Mouse (Mus musculus): Measurements from ENCODE around the gene Dact1. TPM values are rescaled to one million over a fixed set of nuclear protein-coding genes. Genes with fewer than 3 reads are reported as not detected.

The Dact1 gene
- polyA plus RNA-seq, 1 experiment = 4.0 TPM

GRCm38 (mm10) chr12:71337896-71338463 is 28.3 kb downstream of the Dact1 start:
- DNase-seq = no peak
- WGBS = 81% methylated on average over 6 of the region's 6 CpGs
- Histone ChIP-seq H3K36me3 (ENCODE audit: control insufficient read depth, insufficient read depth, low read length) (no peaks in the 10 kb centered on the region), H3K4me1 (ENCODE audit: control insufficient read depth, insufficient read depth, low read length) (no peaks in the 10 kb centered on the region), H3K27ac (ENCODE audit: insufficient read depth, low read depth, low read length) (no peak overlapping the region), H3K4me3 (ENCODE audit: insufficient read depth, low read depth, low read length) (no peak overlapping the region), H3K27me3 (replicated peaks; ENCODE audit: control insufficient read depth, insufficient read depth, low read length) (no peaks in the 10 kb centered on the region)
- TF ChIP-seq POLR2A (IDR thresholded peaks at IDR 0.05; ENCODE audit: low read depth, low read length) (no peak), CTCF (conservative IDR thresholded peaks at IDR 0.05; ENCODE audit: insufficient read depth, insufficient read length, low read depth, low read length) (no peak)

DNA sequence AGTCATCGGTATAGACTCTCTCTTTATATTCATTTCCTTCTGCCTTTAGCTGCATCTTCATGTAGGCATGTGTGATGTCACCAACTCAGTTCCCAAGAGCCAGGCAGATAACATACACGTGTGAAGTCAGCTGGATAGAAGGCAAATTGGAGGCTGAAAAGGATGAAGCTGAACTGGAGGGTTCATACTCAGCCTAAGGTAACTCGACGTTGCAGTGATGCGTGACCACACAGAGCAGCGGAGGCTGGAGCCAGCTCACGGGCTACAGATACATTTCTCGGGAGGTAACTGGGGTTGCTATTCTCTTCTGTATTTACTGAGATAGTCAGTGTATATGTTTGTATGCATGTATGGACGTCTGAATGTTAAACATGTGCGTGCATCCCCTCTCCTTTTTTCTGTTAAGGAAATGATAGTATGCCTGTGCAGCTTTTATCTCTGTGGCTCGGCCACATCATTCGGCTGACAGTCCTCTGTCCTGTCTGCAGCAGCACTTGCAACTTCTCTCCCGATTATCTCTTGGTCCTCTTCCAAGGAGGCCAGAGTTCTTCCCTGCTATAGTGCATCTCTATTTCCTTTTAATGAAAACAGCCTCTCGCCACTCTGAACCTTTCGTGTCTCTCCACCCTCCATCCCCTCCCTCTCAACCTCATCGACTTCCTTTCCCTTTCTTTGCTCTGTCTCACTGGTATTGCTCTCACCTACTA is 29.6 kb downstream of the Dact1 start:
- H3K4me1 ChIP-seq (ENCODE audit: control insufficient read depth, insufficient read depth, low read length) = no peaks in the 10 kb centered on the region
- H3K27me3 ChIP-seq (replicated peaks; ENCODE audit: control insufficient read depth, insufficient read depth, low read length) = no peaks in the 10 kb centered on the region
- no peaks in the 10 kb centered on the region for H3K36me3 ChIP-seq (ENCODE audit: control insufficient read depth, insufficient read depth, low read length)
- H3K4me3 ChIP-seq (ENCODE audit: insufficient read depth, low read depth, low read length) = no peak overlapping the region
- H3K27ac ChIP-seq (ENCODE audit: insufficient read depth, low read depth, low read length) = no peak overlapping the region
- no peak for TF ChIP-seq POLR2A (IDR thresholded peaks at IDR 0.05; ENCODE audit: low read depth, low read length)
- 47% methylated on average over 16 of the region's 16 CpGs for WGBS
- DNase-seq = no peak

GRCm38 (mm10) chr12:71342397-71342796 is 32.7 kb downstream of the Dact1 start:
- TF ChIP-seq CTCF (conservative IDR thresholded peaks at IDR 0.05; ENCODE audit: insufficient read depth, insufficient read length, low read depth, low read length) (no peak), POLR2A (IDR thresholded peaks at IDR 0.05; ENCODE audit: low read depth, low read length) (no peak)
- no peaks in the 10 kb centered on the region for H3K36me3 ChIP-seq (ENCODE audit: control insufficient read depth, insufficient read depth, low read length)
- no peak overlapping the region for H3K4me3 ChIP-seq (ENCODE audit: insufficient read depth, low read depth, low read length)
- H3K27ac ChIP-seq (ENCODE audit: insufficient read depth, low read depth, low read length) = no peak overlapping the region
- peak; percentile 63 for DNase-seq
- peaks cover 6% of the 10 kb centered on the region for H3K4me1 ChIP-seq (ENCODE audit: control insufficient read depth, insufficient read depth, low read length)
- H3K27me3 ChIP-seq (replicated peaks; ENCODE audit: control insufficient read depth, insufficient read depth, low read length) = no peaks in the 10 kb centered on the region
- WGBS = 49% methylated on average over 13 of the region's 13 CpGs

- Histone ChIP-seq H3K36me3 (ENCODE audit: control insufficient read depth, insufficient read depth, low read length) (no peaks in the 10 kb centered on the region), H3K4me3 (ENCODE audit: insufficient read depth, low read depth, low read length) (no peak overlapping the region), H3K27ac (ENCODE audit: insufficient read depth, low read depth, low read length) (peak overlapping the region; percentile 75), H3K4me1 (ENCODE audit: control insufficient read depth, insufficient read depth, low read length) (peaks cover 6% of the 10 kb centered on the region), H3K27me3 (replicated peaks; ENCODE audit: control insufficient read depth, insufficient read depth, low read length) (no peaks in the 10 kb centered on the region)
- TF ChIP-seq POLR2A (IDR thresholded peaks at IDR 0.05; ENCODE audit: low read depth, low read length) = no peak
- TF ChIP-seq CTCF (conservative IDR thresholded peaks at IDR 0.05; ENCODE audit: insufficient read depth, insufficient read length, low read depth, low read length) = no peak
- WGBS = 55% methylated on average over 7 of the region's 7 CpGs
- DNase-seq = no peak
These were observed 35.8 kb downstream of the Dact1 start for GRCm38 (mm10) chr12:71345471-71345870.

DNA sequence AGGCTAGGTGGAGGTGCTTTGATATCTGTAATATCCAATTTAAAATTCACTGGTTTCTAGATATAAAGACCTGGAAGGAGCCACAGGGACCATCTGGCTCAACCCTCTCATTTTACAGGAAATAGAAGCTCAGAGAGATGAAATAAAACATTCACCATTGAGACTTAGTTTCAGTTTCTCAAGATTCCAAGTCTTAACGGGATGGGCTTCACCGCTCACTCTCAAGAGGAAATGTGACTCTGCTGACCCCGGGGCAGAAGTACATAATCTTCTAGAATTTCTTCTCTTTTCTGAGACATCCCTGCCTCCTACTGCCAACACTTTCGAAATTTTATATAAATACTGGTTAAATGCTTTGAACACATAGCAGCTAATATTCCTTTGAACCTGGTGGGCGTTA is 36.4 kb downstream of the Dact1 start:
- WGBS = 15% methylated on average over 5 of the region's 5 CpGs
- peak; percentile 51 for DNase-seq
- Histone ChIP-seq H3K36me3 (ENCODE audit: control insufficient read depth, insufficient read depth, low read length) (no peaks in the 10 kb centered on the region), H3K27me3 (replicated peaks; ENCODE audit: control insufficient read depth, insufficient read depth, low read length) (no peaks in the 10 kb centered on the region), H3K4me1 (ENCODE audit: control insufficient read depth, insufficient read depth, low read length) (peaks cover 6% of the 10 kb centered on the region), H3K27ac (ENCODE audit: insufficient read depth, low read depth, low read length) (peak overlapping the region; percentile 75), H3K4me3 (ENCODE audit: insufficient read depth, low read depth, low read length) (no peak overlapping the region)
- TF ChIP-seq POLR2A (IDR thresholded peaks at IDR 0.05; ENCODE audit: low read depth, low read length) (no peak), CTCF (conservative IDR thresholded peaks at IDR 0.05; ENCODE audit: insufficient read depth, insufficient read length, low read depth, low read length) (no peak)

GRCm38 (mm10) chr12:71348401-71348896 is 38.8 kb downstream of the Dact1 start:
- TF ChIP-seq CTCF (conservative IDR thresholded peaks at IDR 0.05; ENCODE audit: insufficient read depth, insufficient read length, low read depth, low read length) (no peak), POLR2A (IDR thresholded peaks at IDR 0.05; ENCODE audit: low read depth, low read length) (no peak)
- Histone ChIP-seq H3K36me3 (ENCODE audit: control insufficient read depth, insufficient read depth, low read length) (no peaks in the 10 kb centered on the region), H3K27ac (ENCODE audit: insufficient read depth, low read depth, low read length) (no peak overlapping the region), H3K4me1 (ENCODE audit: control insufficient read depth, insufficient read depth, low read length) (peaks cover 6% of the 10 kb centered on the region), H3K4me3 (ENCODE audit: insufficient read depth, low read depth, low read length) (no peak overlapping the region), H3K27me3 (replicated peaks; ENCODE audit: control insufficient read depth, insufficient read depth, low read length) (no peaks in the 10 kb centered on the region)
- WGBS = 75% methylated on average over 8 of the region's 8 CpGs
- DNase-seq = no peak

DNA sequence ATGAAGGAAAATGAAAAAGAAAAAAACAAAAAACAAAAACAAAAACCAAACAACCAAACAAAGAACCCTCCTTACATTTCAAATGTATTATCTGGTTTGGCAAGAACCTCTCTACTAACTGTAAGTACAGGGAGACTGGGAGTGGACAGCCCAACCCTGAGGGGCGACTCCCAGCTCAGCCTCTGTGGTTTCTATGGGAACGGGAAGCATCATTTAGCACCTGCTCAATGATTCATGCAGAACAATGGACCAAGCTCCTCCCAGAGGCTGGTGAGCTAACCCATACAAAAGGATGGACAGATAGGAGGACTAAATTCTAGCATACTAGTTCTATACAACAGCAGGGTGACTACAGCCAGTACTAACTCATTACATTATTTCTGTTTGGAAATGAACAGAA is 40.4 kb downstream of the Dact1 start:
- WGBS = 83% methylated on average over 2 of the region's 2 CpGs
- H3K27ac ChIP-seq (ENCODE audit: insufficient read depth, low read depth, low read length) = no peak overlapping the region
- no peak overlapping the region for H3K4me3 ChIP-seq (ENCODE audit: insufficient read depth, low read depth, low read length)
- no peak for TF ChIP-seq CTCF (conservative IDR thresholded peaks at IDR 0.05; ENCODE audit: insufficient read depth, insufficient read length, low read depth, low read length)
- no peak for TF ChIP-seq POLR2A (IDR thresholded peaks at IDR 0.05; ENCODE audit: low read depth, low read length)
- no peak for DNase-seq
- no peaks in the 10 kb centered on the region for H3K27me3 ChIP-seq (replicated peaks; ENCODE audit: control insufficient read depth, insufficient read depth, low read length)
- H3K36me3 ChIP-seq (ENCODE audit: control insufficient read depth, insufficient read depth, low read length) = no peaks in the 10 kb centered on the region
- peaks cover 10% of the 10 kb centered on the region for H3K4me1 ChIP-seq (ENCODE audit: control insufficient read depth, insufficient read depth, low read length)
